Mouse (Mus musculus) T-helper 17 cell (primary cell): ENCODE data around the gene Dnase1l1.

Experiments used
- in situ Hi-C, 2 experiments: fragments of 300-600 bp; cut with MboI, MseI; formaldehyde crosslinking; loops; 1 replicate in 1 of 2; 2 replicates in 1 of 2; pipeline ENCODE4 v1.15.1; 2025; ENCODE audit warnings: high pct_unique_total_duplicates in 2 of 2

Gene Dnase1l1

DNA sequence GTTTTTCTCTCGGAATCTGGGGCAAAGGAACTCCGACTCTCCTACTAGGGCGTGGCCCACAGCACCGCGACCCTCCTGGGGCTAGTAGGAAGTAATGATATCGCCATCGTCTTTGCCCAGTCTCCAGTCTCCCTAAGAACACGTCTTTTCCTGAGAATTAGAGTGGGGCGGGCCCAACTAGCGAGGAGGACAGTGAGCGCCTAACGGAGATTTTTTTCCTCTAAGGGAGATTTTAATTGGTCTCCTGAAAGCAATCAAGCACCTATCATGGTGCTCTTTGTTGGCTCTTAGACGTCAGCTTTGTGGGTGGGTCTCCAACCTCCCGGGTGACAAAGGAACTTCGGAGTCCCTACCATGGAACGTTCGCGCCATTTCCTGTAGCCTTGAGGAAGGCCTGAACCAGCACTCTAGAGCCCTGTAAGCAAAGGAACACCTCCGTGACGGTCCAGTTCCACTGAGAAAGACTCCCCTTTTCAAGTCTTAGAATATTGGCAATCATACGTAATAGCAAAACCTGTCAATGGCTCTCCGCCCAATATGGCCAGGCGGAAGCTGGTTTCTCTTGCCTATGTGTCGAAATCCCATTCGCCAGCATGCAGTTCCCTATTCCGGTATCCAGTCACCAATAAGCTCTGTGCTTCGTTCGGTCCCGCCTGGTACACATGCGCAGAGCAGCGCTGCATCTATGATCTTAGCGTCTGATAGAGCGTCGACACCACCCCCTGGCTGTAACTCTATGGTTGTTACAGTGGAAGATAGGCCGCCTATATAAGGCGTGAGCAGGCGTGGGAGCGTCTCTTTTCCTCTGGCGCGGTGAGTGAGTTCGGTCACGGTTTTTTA, 11.9 kb downstream of the Dnase1l1 start, which contains the start of gene Rpl10:
Rpl10 (plus strand) TSS at position 751 of the 840 bp plus-strand sequence.
- in situ Hi-C loops, result no loop called here

DNA sequence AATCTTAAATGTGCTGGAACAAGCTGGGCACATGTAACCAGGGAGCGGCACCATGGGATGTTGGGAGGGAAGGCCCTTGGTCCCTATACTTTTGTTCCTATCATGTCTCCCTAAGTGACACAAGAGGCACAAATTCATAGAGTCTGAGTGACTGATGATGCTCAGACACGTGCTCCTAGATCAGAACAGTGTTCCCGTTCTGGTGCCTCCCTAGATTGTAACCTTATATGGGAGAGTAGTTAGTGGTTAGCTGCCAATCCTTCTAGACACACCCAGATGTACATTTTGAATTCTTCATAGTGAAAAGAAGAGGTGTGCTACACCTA, 12.4 kb downstream of the Dnase1l1 start:
- in situ Hi-C loops, result loop anchor here (5.0 kb wide), 1 partner anchor 47 kb away; no protein-coding TSS in a partner anchor

DNA sequence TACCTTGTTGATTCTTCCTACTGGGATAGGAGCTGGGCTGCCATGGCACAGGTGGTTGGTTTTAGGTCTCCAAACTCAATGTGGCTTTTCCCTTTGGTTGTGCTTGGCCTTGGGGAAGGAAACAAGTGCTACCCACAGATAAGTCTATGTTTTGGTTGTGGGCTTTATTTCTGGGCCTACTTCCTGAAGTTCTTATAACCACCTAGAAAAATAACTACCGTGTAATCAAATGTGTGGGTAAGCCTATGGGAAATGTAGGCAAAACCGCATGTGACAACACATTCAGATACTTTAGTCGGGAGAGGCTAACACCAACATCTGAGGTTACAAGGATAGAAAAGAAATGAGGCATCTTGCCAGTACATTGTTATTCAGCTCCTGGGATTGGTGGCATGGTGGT, 24.4 kb downstream of the Dnase1l1 start:
- in situ Hi-C loops, result no loop called here

DNA sequence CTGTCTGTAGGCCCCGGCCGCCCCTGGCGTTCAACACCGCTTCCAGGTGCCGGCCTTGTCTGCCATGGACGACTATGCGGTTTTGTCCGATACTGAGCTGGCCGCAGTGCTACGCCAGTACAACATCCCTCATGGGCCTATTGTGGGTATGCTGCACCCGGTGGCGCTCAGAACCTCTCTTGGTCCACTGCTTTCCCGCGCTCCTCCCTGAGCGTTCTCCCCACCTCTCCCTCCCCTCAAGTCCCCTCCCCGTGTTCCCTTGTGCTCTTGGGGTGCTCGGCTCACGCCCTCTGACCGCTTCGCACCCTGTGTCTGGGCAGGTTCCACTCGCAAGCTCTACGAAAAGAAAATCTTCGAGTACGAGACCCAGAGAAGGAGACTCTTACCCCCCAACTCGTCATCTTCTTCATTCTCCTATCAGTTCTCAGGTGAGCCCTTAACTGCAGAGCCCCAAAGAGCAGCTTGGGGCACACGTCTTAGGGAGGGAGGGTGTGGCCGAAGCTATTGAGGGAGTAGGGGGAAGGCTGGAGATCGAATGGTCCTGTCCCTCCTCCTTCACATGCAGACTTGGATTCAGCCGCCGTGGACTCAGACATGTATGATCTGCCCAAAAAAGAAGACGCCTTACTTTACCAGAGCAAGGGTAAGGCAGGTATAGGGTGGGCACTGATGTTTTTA, 27.1 kb downstream of the Dnase1l1 start:
- in situ Hi-C loops, result loop anchor here in 1 of 2 experiments (5.0 kb wide), 1 partner anchor 157 kb away; no protein-coding TSS in a partner anchor

DNA sequence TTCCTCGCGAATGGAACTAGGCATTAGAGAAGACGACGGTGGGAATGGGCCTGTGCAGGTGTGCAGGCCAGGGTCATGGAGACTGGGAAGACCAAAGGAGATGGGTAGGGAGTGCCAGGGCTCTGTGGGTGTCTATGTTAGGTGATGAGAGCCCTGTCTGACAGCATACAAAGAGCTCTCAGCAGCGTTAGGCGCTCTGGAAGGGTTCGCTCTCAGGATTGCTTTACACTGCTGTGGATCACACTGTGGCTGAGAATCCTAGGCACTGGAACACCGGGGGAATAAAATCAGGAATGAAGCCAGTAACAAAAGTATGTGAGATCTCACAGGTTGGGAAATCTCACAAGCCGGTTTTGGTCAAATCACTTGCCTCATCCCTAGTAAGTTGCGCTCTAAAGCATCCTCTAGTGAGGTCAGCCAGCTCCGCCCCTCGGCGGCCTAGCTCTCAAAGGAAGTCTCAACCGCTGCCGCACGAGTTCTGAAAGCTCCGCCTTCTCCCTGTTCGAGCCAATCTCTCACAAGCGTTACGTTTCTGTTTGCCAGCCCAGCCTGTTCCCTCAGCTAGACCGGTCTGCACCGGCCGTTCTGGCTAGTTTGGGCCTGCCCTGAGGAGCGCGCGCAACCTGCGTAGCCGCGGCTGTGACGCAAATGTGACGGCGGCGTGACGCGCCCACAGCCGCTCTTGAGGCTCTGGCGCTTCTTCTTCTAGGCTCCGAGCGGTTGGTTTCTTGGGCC, 27.8 kb downstream of the Dnase1l1 start, which contains the start of gene Emd:
Emd (plus strand) TSS at position 535 of the 735 bp plus-strand sequence.
- in situ Hi-C loops, result loop anchor here in 1 of 2 experiments (5.0 kb wide), 1 partner anchor 158 kb away; no protein-coding TSS in a partner anchor

DNA sequence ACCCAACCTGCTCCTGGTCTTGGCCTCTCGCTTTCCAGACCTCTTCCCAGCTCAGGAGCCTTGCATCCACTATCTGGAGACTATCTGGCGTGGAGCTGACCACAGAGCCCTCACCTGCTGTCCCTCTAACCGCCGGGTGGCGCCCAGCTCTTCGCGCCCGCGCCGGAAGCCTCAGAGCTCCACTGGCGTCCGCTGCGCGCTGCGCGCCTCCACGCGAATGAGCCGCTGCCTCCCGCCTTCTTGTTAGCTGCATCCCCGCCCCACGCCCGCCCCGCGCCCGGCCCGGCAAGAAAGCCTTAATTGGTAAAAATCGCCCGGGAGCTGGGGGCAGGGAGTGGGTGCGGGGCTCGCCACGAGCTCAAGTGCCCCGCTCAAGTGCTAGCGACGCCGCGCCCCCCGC, 32.5 kb downstream of the Dnase1l1 start, which contains the start of gene Flna:
Flna (minus strand) TSS at position 206 of the 400 bp plus-strand sequence.
- in situ Hi-C loops, result loop anchor here (5.0 kb wide), 1 partner anchor 163 kb away; no protein-coding TSS in a partner anchor

DNA sequence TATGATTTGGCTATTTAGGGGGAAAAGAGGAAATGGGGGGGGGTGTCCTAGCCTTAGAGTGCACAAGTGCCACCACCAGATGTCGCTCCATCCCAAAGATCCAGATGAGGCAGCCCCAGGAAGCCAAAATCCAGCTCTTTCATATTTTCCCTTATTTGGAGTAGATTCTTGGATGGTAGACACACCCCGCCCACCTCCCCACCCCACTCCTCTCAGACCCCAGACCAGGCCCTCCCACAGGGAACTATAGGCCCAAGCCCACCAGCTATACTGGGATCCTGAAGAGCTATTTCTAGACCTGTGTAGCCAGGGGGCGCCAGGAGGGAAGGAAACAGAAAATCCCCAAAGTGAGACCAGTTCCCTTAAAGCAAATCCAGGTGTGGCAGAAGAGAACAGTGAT, 33.5 kb downstream of the Dnase1l1 start:
- in situ Hi-C loops, result loop anchor here in 1 of 2 experiments (5.0 kb wide), 1 partner anchor 164 kb away; no protein-coding TSS in a partner anchor

DNA sequence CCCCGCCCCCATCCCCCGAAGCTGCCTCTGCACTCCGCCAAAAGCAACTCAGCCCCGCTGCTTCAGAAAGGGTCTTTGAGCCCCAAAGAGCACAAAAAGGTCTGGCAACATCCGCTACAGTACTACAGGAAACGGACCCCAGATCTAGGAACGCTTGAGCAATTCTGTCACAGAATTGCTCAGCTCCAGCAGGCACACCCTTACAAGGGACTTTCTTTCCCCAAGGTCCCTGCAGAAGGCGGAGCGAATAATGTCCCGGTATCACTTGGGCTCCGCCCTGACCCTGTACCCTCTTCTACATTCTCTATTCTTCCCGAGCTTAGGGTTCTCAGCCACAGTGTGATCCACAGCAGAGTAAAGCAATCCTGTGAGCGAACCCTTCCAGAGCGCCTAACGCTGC, 35.4 kb downstream of the Dnase1l1 start:
- in situ Hi-C loops, result loop anchor here in 1 of 2 experiments (5.0 kb wide), 1 partner anchor 166 kb away; no protein-coding TSS in a partner anchor

DNA sequence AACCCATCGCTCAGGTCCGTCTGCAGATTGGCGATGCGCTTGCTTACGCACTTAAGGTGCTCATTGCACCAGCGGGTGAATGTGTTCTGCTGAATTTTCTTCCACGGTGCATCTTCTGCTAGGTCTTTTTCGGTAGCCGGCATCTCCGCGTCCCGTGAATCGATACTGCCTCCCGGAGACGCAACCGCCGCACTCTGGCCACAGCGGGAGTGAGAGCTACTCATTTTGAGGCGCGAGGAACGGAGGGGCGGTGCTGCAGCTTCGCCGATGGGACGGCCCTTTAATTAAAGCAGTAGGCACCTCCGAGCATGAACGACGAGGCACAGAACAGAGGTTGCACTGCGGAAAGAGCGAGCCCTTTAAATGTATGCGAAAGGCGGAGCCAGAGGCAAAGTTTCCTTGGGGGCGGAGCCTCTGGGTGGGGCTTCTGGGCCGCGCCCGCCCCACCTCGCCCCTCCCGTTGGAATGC, 35.9 kb downstream of the Dnase1l1 start:
- in situ Hi-C loops, result loop anchor here in 1 of 2 experiments (5.0 kb wide), 1 partner anchor 166 kb away; no protein-coding TSS in a partner anchor

DNA sequence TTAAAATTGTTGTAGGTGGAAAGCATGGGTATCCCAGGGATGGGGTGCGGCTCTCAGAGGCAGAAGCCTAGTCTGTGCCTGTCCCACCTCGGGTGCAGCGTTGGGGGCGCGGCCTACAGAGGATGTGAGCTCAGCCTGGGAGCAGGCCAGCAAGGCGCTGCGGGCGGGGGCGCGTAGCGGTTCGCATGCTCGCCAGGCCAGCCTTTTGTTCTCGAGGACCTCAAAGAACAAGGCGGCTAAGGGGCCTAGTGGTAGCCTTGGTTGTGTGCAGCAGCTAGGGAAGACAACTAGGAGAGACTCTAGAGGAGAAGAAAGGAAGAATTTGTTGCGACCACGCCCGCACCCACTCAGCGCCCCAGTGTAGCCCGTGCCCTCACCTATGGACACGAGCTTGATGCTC, 36.5 kb downstream of the Dnase1l1 start:
- in situ Hi-C loops, result loop anchor here in 1 of 2 experiments (5.0 kb wide), 1 partner anchor 167 kb away; no protein-coding TSS in a partner anchor

DNA sequence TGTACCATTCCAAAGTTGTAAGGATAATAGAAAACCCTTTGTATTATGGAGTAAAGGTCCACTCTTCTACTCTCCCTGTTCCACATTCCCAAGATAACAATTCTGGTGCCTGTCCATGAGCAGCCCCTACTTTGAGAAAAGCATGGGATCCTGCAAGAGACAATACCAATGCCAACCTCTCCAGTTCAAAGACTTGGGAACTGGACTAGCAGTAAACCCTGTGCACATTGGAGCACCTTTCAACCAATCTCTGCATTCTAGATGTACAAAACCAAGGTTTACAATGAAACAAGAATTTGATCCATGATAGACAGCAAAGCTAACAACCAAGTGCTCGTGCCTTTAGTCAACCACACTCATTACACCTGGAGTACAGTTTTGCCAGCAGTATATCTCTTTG, 37.0 kb downstream of the Dnase1l1 start:
- in situ Hi-C loops, result loop anchor here in 1 of 2 experiments (5.0 kb wide), 1 partner anchor 167 kb away; no protein-coding TSS in a partner anchor

DNA sequence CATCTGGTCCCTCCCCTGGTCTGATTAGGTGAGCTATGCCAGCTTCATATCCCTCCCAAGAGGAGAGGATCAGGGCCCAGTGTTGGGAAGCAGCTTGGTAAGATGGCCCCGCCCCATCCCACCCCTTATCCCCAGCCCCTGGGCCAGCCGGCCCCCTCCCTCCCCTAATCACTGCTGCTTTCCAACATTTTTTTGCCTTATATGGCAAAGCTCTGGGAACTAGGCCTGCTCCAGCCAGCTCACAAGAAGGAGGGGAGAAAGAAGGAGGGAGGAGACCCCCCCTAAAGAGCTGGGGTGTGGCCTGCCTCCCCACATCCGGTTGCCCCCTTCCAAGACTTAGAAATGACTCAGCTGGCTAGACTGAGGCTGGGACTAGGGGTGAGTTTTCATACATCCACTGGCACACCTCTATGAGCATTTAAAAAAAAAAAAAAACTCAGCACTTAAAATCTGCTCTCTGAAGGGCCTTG, 37.5 kb downstream of the Dnase1l1 start:
- in situ Hi-C loops, result loop anchor here in 1 of 2 experiments (5.0 kb wide), 1 partner anchor 168 kb away; no protein-coding TSS in a partner anchor

DNA sequence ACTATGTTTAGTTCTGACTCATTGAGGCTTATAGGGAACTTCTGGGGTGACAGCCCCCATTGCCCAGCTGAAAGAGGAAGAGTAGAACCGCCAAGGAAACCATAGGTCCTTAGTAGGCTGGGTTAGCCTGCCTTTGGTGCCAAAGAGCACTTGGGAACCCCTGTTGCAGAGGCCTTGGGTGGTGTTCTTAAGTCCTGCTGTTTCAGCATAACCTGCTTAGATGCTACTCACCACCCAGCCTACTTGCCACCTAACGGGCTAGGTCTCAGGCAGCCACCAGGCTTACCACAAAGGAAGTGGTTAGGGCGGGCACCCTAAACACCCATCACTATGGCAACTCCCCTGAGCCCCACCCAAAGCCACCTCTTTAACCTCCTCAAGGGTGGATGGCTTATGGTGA, 38.3 kb downstream of the Dnase1l1 start:
- in situ Hi-C loops, result no loop called here

DNA sequence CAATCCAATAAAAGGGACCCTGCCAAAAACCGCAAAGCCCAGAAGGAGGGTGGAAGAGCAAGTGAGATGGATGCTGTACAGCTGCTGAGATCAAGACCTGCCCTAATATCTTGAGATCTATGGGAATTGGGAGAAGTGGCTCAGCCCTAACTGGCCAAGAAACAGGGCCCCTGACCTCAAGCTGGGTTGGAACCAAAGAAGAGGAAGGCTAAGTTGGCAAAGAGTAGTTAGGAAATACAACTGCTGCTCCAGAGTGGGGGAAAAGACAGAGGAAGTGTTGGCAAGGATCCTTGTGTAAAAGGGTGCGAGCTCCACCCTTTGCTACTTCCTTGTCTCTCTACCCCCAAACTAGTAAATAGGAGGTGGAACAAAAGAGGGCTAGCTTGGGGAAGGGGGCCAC, 38.7 kb downstream of the Dnase1l1 start:
- in situ Hi-C loops, result no loop called here

DNA sequence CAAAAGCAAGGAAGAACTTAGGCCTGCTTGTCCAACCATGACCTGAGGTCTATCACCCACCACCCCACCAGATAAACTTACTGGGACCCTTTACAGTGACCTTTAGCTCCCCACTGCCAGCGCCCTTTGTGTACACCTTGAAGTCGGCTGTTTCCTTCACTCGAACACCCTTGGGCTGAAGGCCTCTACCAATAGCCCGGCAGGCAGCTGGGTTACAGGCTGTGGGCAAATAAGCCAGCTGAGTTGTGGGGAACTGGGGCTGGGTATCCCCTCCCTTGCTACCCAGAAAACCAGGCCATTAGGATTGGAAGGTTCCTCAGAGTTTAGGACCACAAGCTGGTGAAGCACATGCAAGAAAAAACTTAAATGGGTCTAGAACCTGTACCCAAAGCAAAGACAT, 41.8 kb downstream of the Dnase1l1 start:
- in situ Hi-C loops, result no loop called here

DNA sequence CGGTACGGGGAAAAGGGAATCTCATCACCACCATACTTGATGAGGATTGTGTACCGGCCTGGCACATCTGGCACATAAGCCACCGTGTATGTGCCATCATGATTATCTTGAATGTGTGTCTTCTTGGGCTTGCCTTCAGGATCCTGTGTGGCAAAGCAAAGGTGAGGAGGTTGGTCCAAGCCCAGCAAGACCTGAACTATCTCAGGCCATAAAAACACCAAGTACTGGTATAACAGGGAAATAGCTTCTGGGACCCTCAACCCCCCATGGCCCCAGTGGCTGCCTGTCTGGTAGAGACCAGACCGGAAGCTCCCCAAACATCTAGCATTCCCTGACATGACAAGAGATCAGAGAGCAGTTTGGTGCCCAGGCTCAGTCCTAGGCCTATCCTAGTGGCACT, 48.9 kb downstream of the Dnase1l1 start:
- in situ Hi-C loops, result no loop called here

DNA sequence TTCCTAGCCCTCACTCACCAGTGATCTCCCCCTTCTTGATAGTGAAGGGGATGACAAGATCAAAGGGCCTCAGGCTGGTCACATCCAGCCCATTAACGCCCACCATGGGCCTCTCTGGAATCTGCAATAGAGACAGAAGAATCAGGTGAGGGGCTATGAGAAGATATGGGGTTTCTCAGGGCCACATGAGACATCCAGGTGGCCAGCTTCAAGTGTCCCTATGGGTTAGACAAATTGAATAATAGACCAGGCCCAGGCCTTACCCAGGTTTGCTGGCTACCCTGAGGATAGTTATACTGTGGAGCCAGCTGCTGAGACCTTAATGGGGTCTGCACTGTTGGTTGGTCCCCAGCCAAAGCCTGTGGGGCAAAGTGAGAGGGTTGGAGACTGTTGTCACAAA, 52.1 kb downstream of the Dnase1l1 start:
- in situ Hi-C loops, result no loop called here
